ENCODE assay signal across 7 mouse cellular contexts in genomic region chr8:78063529-78063928, GRCm38 (mm10).
A peak's percentile ranks its signal among the peaks of the same experiment; 100 is the strongest.
DNase-seq lines count a peak whose midpoint lies in the region; ATAC-seq and TF ChIP-seq lines count a peak whose summit lies in the region.

No protein-coding gene starts in this region.

- ATAC-seq in frontal cortex, adult (ENCODE audit: low TSS enrichment): peak; percentile 73
- peak; percentile 68; the same call in 1 of the 2 replicates for ATAC-seq in intestine, embryonic 15.5 days
- ATAC-seq in midbrain, embryonic 12.5 days (ENCODE audit: low FRiP score, low read depth): peak; percentile 83
- no peak for ATAC-seq in stomach, postnatal 0 days (ENCODE audit: low FRiP score, low TSS enrichment)

- H3K4me2 ChIP-seq in intestine, embryonic 15.5 days (replicated peaks): peak overlapping the region; percentile 66
- peak overlapping the region; percentile 54 for H3K4me2 ChIP-seq in midbrain, embryonic 12.5 days (replicated peaks)
- H3K4me2 ChIP-seq in stomach, postnatal 0 days (replicated peaks; ENCODE audit: low read depth): peak overlapping the region; percentile 57

- WGBS in intestine, embryonic 15.5 days: 5% methylated on average over 13 of the region's 13 CpGs
- 6% methylated on average over 13 of the region's 13 CpGs for WGBS in limb, embryonic 10.5 days
- 1% methylated on average over 13 of the region's 13 CpGs for WGBS in midbrain, embryonic 12.5 days
- WGBS in stomach, postnatal 0 days: 5% methylated on average over 13 of the region's 13 CpGs

- no peak overlapping the region for H3K9ac ChIP-seq in intestine, embryonic 15.5 days
- no peak overlapping the region; the same call in 1 of the 2 replicates for H3K9ac ChIP-seq in midbrain, embryonic 12.5 days (replicated peaks)
- H3K9ac ChIP-seq in stomach, postnatal 0 days (ENCODE audit: low read length): peak overlapping the region; percentile 23; the same call in 1 of the 2 replicates

- no peak for TF ChIP-seq EP300 in stomach, postnatal 0 days (optimal IDR thresholded peaks at IDR 0.05)

- peak; percentile 83 for DNase-seq in ZHBTc4 (ENCODE audit: low read depth, low spot score)
- peak; percentile 11 for DNase-seq in cerebellum, adult 9-10 months
- peak; percentile 77 for DNase-seq in limb, embryonic 10.5 days (ENCODE audit: low spot score)
- DNase-seq in stomach, postnatal 0 days (ENCODE audit: low spot score): peak; percentile 61

- peak overlapping the region; percentile 23 for H3K4me3 ChIP-seq in intestine, embryonic 15.5 days (replicated peaks)
- H3K4me3 ChIP-seq in limb, embryonic 10.5 days: peak overlapping the region; percentile 44
- H3K4me3 ChIP-seq in midbrain, embryonic 12.5 days: peak overlapping the region; percentile 25
- H3K4me3 ChIP-seq in stomach, postnatal 0 days (ENCODE audit: low read depth, low read length): peak overlapping the region; percentile 23; the same call in 1 of the 2 replicates

- H3K27me3 ChIP-seq in intestine, embryonic 15.5 days (replicated peaks): no peaks in the 10 kb centered on the region; the same call in 1 of the 2 replicates
- peaks cover 31% of the 10 kb centered on the region for H3K27me3 ChIP-seq in limb, embryonic 10.5 days (ENCODE audit: low read depth, poor library complexity, severe bottlenecking)
- peaks cover 14% of the 10 kb centered on the region for H3K27me3 ChIP-seq in midbrain, embryonic 12.5 days
- H3K27me3 ChIP-seq in stomach, postnatal 0 days (ENCODE audit: control insufficient read depth, insufficient read depth, low read length): no peaks in the 10 kb centered on the region

- no peak overlapping the region for H3K27ac ChIP-seq in intestine, embryonic 15.5 days
- H3K27ac ChIP-seq in limb, embryonic 10.5 days: peak overlapping the region; percentile 19; the same call in 1 of the 2 replicates
- no peak overlapping the region for H3K27ac ChIP-seq in midbrain, embryonic 12.5 days (replicated peaks)
- no peak overlapping the region for H3K27ac ChIP-seq in stomach, postnatal 0 days (replicated peaks)

- H3K9me3 ChIP-seq in intestine, embryonic 15.5 days: no peaks in the 10 kb centered on the region
- H3K9me3 ChIP-seq in limb, embryonic 10.5 days (replicated peaks): no peaks in the 10 kb centered on the region
- H3K9me3 ChIP-seq in midbrain, embryonic 12.5 days: no peaks in the 10 kb centered on the region
- H3K9me3 ChIP-seq in stomach, postnatal 0 days (ENCODE audit: control insufficient read depth, low read length): no peaks in the 10 kb centered on the region

- H3K4me1 ChIP-seq in intestine, embryonic 15.5 days (replicated peaks): no peaks in the 10 kb centered on the region; the same call in 1 of the 2 replicates
- H3K4me1 ChIP-seq in limb, embryonic 10.5 days: peaks cover 26% of the 10 kb centered on the region; the same call in 1 of the 2 replicates
- peaks cover 9% of the 10 kb centered on the region; the same call in 1 of the 2 replicates for H3K4me1 ChIP-seq in midbrain, embryonic 12.5 days
- no peaks in the 10 kb centered on the region for H3K4me1 ChIP-seq in stomach, postnatal 0 days (replicated peaks; ENCODE audit: control insufficient read depth, insufficient read depth)

- TF ChIP-seq CTCF in stomach, postnatal 0 days (IDR thresholded peaks at IDR 0.05; ENCODE audit: low read depth): peak; percentile 82

- no peaks in the 10 kb centered on the region for H3K36me3 ChIP-seq in intestine, embryonic 15.5 days
- H3K36me3 ChIP-seq in limb, embryonic 10.5 days: no peaks in the 10 kb centered on the region
- no peaks in the 10 kb centered on the region for H3K36me3 ChIP-seq in midbrain, embryonic 12.5 days
- H3K36me3 ChIP-seq in stomach, postnatal 0 days (ENCODE audit: control insufficient read depth, insufficient read depth, low read length): no peaks in the 10 kb centered on the region

Comparison
In these comparisons a context has a peak if more than half of its experiments do, and no peak if none do; other contexts are left out.
1. DNase-seq: peak in every context shown above with its lines; median percentile 83 in ZHBTc4; 77 in limb, embryonic 10.5 days; 61 in stomach, postnatal 0 days; 11 in cerebellum, adult 9-10 months.